Mouse (Mus musculus) CH12.LX (cell line): ENCODE results near the gene Arhgef18.

Experiments used
- CTCF ChIP-seq, 2 experiments: IDR thresholded peaks in 1 of 2; conservative IDR thresholded peaks in 1 of 2; 2 replicates each; pipeline ENCODE4 v1.5.1; 2011 to 2012; ENCODE audit warnings: low read depth in 2 of 2, low read length in 2 of 2, improper control_type of control experiment in 1 of 2, inconsistent platforms in 1 of 2, mild to moderate bottlenecking in 1 of 2, moderate library complexity in 1 of 2
- ETS1 ChIP-seq: conservative IDR thresholded peaks from 2 replicates; pipeline ENCODE4 v1.6.1; 2012; ENCODE audit warnings: low read depth, mild to moderate bottlenecking, inconsistent platforms, low read length, improper control_type of control experiment, moderate library complexity
- IRF4 ChIP-seq: IDR thresholded peaks from 2 replicates; pipeline ENCODE4 v1.6.1; 2014; ENCODE audit warnings: low read depth, mild to moderate bottlenecking, inconsistent platforms, low read length, improper control_type of control experiment
- PAX5 ChIP-seq: IDR thresholded peaks from 2 replicates; pipeline ENCODE4 v1.6.1; 2012; ENCODE audit warnings: low read length, inconsistent platforms, mixed read lengths
- POLR2A ChIP-seq: IDR thresholded peaks from 2 replicates; pipeline ENCODE4 v1.6.1; 2011; ENCODE audit warnings: low read depth, mild to moderate bottlenecking, improper control_type of control experiment, low read length
- POLR2AphosphoS2 ChIP-seq: IDR thresholded peaks from 2 replicates; pipeline ENCODE4 v1.6.1; 2011; ENCODE audit warnings: low read depth, low read length, improper control_type of control experiment
- RAD21 ChIP-seq: IDR thresholded peaks from 2 replicates; pipeline ENCODE4 v1.6.1; 2011; ENCODE audit warnings: low read depth, mild to moderate bottlenecking, low read length, improper control_type of control experiment, moderate library complexity
- RCOR1 ChIP-seq: conservative IDR thresholded peaks from 2 replicates; pipeline ENCODE4 v1.6.1; 2012; ENCODE audit warnings: low read depth, mild to moderate bottlenecking, inconsistent platforms, low read length, improper control_type of control experiment
- TBP ChIP-seq: conservative IDR thresholded peaks from 2 replicates; pipeline ENCODE4 v1.6.1; 2011; ENCODE audit warnings: low read depth, low read length, improper control_type of control experiment
- TCF12 ChIP-seq: IDR thresholded peaks from 2 replicates; pipeline ENCODE4 v1.6.1; 2014; ENCODE audit warnings: low read depth, mild to moderate bottlenecking, inconsistent platforms, low read length, improper control_type of control experiment
- UBTF ChIP-seq: IDR thresholded peaks from 2 replicates; pipeline ENCODE4 v1.6.1; 2012; ENCODE audit warnings: low read depth, mild to moderate bottlenecking, inconsistent platforms, low read length, improper control_type of control experiment, moderate library complexity
- ZC3H11A ChIP-seq: IDR thresholded peaks from 2 replicates; pipeline ENCODE4 v1.6.1; 2012; ENCODE audit warnings: low read depth, mild to moderate bottlenecking, inconsistent platforms, low read length, improper control_type of control experiment
- ZMIZ1 ChIP-seq: IDR thresholded peaks from 2 replicates; pipeline ENCODE4 v1.6.1; 2012; ENCODE audit warnings: low read depth, mild to moderate bottlenecking, inconsistent platforms, low read length, improper control_type of control experiment

DNA sequence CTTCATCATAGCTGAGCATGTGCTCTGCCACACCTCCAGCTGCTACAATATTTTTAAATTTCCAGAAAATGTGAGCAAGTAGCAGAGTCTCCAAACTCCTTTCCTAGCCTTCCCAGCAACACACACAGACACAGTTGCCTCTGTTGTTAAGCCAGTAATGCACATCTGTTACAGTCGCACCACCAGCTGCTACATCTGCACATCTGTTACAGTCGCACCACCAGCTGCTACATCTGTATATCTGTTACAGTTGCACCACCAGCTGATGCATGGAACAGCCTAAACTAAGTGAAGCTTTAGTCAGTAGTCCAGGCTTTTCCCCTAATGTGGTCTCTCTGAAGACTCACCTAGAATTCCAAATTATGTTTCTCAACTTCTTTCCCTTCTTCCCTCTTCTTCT, 35.6 kb downstream of the Arhgef18 start:
- TF ChIP-seq POLR2A: no peak
- TF ChIP-seq TBP: no peak
- no peak for TF ChIP-seq RAD21
- TF ChIP-seq TCF12: no peak
- no peak for TF ChIP-seq UBTF
- TF ChIP-seq CTCF (conservative IDR thresholded peaks at IDR 0.05 in 1 of 2, IDR thresholded peaks at IDR 0.05 in 1 of 2; ENCODE audit: low read depth in 2 of 2, low read length in 2 of 2): no peak
- TF ChIP-seq PAX5: no peak
- no peak for TF ChIP-seq POLR2AphosphoS2
- no peak for TF ChIP-seq RCOR1
- TF ChIP-seq ZMIZ1: no peak
- TF ChIP-seq ETS1: no peak
- TF ChIP-seq IRF4: no peak
- TF ChIP-seq ZC3H11A: no peak
